Mouse (Mus musculus): ENCODE data around the gene 4932438A13Rik. TPM values are rescaled to one million over a fixed set of nuclear protein-coding genes. Genes with fewer than 3 reads are reported as not detected.

Gene 4932438A13Rik
- polyA plus RNA-seq (2017; shearing (Covaris generic)): 294 TPM

GRCm38 (mm10) chr3:36862721-36863275 lies at the start of gene 4932438A13Rik:
Gene 4932438A13Rik, plus strand, starts transcription at chr3:36863104.

DNA sequence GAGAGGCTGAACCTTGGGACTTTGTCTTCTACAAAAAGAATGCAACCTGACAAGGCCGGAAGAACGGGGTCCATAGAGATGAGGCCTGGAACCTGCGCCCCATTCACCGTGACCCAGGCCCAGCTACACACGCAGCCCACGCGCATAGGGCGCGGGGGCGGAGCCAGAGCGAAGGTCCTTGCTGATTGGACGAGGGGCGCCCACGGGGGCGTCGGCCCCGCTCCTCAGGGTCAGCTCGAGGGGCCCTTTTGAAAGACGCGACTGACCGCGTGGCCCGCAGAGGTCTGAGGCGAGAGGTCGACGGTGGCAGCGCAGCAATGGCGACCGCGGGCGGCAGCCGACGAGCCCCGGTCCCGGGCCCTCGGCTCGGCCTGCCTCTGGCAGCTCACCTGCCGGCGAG lies 200.5 kb downstream of the 4932438A13Rik start, which contains the start of gene Adad1:
Gene Adad1, plus strand, starts transcription at position 122 of the 400 bp plus-strand sequence.

Other genes with a start within 250 kb of the 4932438A13Rik start
- 0.75 TPM for gene Bbs7, start 249.6 kb upstream of the 4932438A13Rik start, polyA plus RNA-seq (2017; shearing (Covaris generic))
- not detected for gene Trpc3, start 172.9 kb upstream of the 4932438A13Rik start, polyA plus RNA-seq (2017; shearing (Covaris generic))
- gene Adad1, start 200.4 kb downstream of the 4932438A13Rik start, polyA plus RNA-seq (2017; shearing (Covaris generic)): not detected